Mouse (Mus musculus): ENCODE measurements around the gene Bst1. TPM values are rescaled to one million over a fixed set of nuclear protein-coding genes. Genes with fewer than 3 reads are reported as not detected.

The Bst1 gene
- total and polyA plus RNA-seq, 3 experiments, result 0.54 to 3.1 (median 2.1) TPM

- DNase-seq, result no peak
Measured at GRCm38 (mm10) chr5:43810427-43811062, 8.1 kb upstream of the Bst1 start.

- no peak for DNase-seq
Measured at GRCm38 (mm10) chr5:43814536-43814935, 4.1 kb upstream of the Bst1 start.

- DNase-seq, result no peak
Measured at GRCm38 (mm10) chr5:43815769-43816168, 2.9 kb upstream of the Bst1 start.

GRCm38 (mm10) chr5:43820785-43821184, 2.1 kb downstream of the Bst1 start:
- no peak for DNase-seq

DNA sequence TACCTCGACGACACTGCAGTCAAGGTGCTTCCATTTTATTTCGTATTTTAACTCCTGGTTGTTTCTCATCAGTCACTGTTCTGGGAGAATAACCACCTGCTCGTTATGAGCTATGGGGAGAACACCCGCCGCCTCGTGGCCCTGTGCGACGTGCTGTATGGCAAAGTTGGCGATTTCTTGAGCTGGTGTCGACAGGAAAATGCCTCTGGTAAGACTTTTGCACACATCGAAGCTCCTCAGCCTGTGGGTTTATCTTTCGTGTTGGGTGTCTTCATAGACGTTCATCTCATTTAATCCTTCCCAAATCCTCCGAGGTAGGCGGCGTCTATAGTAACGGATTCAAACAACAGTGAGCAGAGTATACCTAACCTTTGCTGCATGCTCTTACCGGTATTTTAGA, 2.9 kb downstream of the Bst1 start, which contains the start of gene Fbxl5:
Gene Fbxl5, minus strand, starts transcription at position 101 of the 400 bp plus-strand sequence.
- no peak for DNase-seq

DNA sequence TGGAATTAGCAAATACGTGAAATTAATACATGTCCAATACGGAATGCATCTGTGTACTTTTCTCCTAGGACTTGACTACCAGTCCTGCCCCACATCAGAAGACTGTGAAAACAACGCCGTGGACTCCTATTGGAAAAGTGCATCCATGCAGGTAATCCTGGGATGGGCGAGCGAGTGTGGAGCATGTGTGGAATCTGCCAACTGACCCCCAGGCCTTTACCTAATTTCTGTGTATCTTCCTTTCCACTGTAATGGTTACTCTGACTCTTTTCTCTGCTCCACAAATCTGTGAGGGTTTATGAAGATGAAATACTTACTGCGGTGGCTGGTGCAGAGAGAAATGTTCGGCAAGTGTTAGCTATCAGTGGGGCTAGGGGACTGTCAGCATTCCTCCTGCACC, 3.5 kb downstream of the Bst1 start:
- DNase-seq, result no peak

- no peak for DNase-seq
Measured at GRCm38 (mm10) chr5:43822824-43823223, 4.1 kb downstream of the Bst1 start.

- no peak for DNase-seq
Measured at GRCm38 (mm10) chr5:43824580-43824979, 5.9 kb downstream of the Bst1 start.

- DNase-seq, result no peak
Measured at GRCm38 (mm10) chr5:43826883-43827282, 8.2 kb downstream of the Bst1 start.

DNA sequence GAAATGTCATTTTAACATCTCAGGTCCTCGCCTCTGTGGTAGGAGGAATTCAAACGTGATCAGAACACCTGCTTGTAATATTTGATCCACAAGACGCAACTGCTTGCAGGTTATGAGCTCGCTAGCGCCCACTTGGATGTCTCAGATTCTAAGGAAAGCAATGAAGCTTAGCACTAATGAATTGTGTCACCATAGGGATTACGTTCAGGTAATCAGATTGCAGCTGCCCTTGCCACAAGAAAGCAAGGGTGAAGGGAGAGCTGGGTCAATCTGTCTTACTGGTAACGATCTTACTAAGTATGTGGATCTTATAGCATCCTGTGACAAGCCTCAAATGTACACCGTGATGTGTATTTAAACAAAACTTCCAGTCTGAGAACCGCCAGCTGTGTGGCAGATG, 8.7 kb downstream of the Bst1 start:
- no peak for DNase-seq

DNA sequence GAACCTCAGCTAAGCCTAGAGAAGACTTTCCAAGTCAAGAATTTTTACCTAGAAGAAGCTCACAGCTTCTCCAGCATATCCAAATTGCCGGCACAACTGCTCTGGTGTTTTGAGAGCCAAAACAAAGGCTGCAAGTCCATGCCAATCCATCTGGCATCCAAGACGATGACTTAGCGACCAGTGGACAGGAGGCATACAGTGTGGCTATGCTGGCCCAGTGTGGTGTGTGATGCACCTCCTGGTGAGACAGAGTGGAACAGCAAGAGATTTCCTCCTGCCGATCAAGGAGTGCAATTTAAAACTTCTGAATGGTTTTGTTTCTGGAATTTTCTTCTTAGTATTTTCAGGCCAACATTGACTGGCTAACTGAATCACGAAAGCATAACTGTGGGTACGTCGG, 17.9 kb downstream of the Bst1 start:
- no peak for DNase-seq

- DNase-seq, result peak; percentile 44
Measured at GRCm38 (mm10) chr5:43837372-43837771, 18.7 kb downstream of the Bst1 start.

GRCm38 (mm10) chr5:43841144-43842010, 22.7 kb downstream of the Bst1 start:
- DNase-seq, result peak; percentile 31

GRCm38 (mm10) chr5:43842011-43842285, 23.3 kb downstream of the Bst1 start:
- DNase-seq, result no peak

GRCm38 (mm10) chr5:43842576-43843155, 24.0 kb downstream of the Bst1 start:
- DNase-seq, result no peak

GRCm38 (mm10) chr5:43845083-43845482, 26.4 kb downstream of the Bst1 start:
- no peak for DNase-seq

DNA sequence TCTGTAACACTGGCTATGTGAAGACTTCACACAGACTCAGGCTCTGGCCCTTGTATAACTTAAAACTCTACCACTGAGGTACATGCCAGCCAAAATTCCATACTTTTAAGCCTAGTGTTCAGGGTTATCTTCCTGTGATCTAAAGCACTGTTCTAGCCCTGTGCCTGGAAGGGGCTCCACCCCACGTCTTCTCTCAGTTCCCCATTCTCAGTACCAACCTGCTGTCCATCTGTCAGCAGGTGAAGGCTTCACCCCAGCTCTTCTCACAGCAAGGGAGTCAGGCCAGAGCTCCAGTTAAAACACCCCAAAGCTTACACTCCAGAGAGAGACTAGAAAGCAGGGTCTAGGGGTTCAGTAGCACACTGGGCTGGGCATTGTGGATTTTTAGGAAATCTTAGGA, 27.0 kb downstream of the Bst1 start:
- DNase-seq, result no peak

- no peak for DNase-seq
Measured at GRCm38 (mm10) chr5:43846227-43846626, 27.5 kb downstream of the Bst1 start.

DNA sequence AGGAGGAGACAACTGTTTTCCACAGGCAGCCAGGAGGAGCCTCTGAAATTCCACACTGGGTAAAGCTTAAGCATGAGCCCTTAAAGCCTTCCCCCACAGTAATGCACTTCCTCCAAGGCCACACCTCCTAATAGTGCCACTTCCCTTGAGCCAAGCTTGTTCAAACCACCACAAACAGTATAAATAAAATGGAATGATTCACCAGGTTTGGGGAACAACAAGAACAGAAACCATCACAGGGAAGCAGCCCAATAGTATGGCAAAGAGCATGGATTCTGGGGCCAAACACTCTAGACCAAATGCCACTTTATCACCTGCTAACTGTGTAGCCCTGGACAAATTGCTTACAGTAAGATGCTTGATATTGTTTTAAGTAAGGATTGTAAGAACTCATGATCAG, 28.9 kb downstream of the Bst1 start:
- no peak for DNase-seq

DNA sequence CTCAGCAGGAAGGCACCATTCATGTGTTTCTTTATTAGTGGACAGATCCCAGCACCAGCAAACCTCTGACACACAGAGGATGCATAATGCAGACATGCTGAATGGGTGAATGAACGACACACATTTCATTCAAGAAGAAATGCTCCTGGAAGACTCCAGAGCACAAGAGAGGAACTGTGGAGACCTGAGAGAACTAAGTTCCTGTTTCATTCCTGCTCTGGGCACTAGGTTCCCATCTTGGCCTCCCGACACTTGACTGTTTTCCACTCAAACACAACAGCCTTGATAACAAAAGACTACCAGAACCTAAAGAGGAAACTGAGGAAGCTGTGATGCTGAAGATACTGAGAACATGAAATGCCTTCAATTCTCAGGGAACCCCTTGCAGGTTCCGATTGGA, 29.6 kb downstream of the Bst1 start:
- no peak for DNase-seq

GRCm38 (mm10) chr5:43853096-43853867, 34.6 kb downstream of the Bst1 start:
- no peak for DNase-seq

GRCm38 (mm10) chr5:43853868-43854488, 35.3 kb downstream of the Bst1 start:
- DNase-seq, result no peak

Measured in adrenal gland, adult 2 months (tissue).